Mouse (Mus musculus): ENCODE data around the gene Itga6. TPM values are rescaled to one million over a fixed set of nuclear protein-coding genes. Genes with fewer than 3 reads are reported as not detected.

The Itga6 gene
- polyA plus RNA-seq, 1 experiment, result 160 TPM

GRCm38 (mm10) chr2:71865935-71866334 lies 120.5 kb downstream of the Itga6 start:
- peak overlapping the region; percentile 88 for H3K27ac ChIP-seq (ENCODE audit: insufficient read depth, low read depth, low read length)
- H3K4me1 ChIP-seq (ENCODE audit: control insufficient read depth, insufficient read depth, low read length), result peaks cover 29% of the 10 kb centered on the region
- H3K4me3 ChIP-seq (ENCODE audit: insufficient read depth, low read length), result no peak overlapping the region
- TF ChIP-seq CTCF (IDR thresholded peaks at IDR 0.05; ENCODE audit: low read depth, low read length), result no peak
- TF ChIP-seq POLR2A (IDR thresholded peaks at IDR 0.05; ENCODE audit: borderline replicate concordance, low read depth, low read length), result no peak

- no peak overlapping the region for H3K4me3 ChIP-seq (ENCODE audit: insufficient read depth, low read length)
- no peak for TF ChIP-seq CTCF (IDR thresholded peaks at IDR 0.05; ENCODE audit: low read depth, low read length)
- no peak for TF ChIP-seq POLR2A (IDR thresholded peaks at IDR 0.05; ENCODE audit: borderline replicate concordance, low read depth, low read length)
- peak overlapping the region; percentile 88 for H3K27ac ChIP-seq (ENCODE audit: insufficient read depth, low read depth, low read length)
- H3K4me1 ChIP-seq (ENCODE audit: control insufficient read depth, insufficient read depth, low read length), result peaks cover 29% of the 10 kb centered on the region
Measured at GRCm38 (mm10) chr2:71866565-71866964, 121.1 kb downstream of the Itga6 start.

- H3K4me1 ChIP-seq (ENCODE audit: control insufficient read depth, insufficient read depth, low read length), result peaks cover 29% of the 10 kb centered on the region
- no peak overlapping the region for H3K4me3 ChIP-seq (ENCODE audit: insufficient read depth, low read length)
- H3K27ac ChIP-seq (ENCODE audit: insufficient read depth, low read depth, low read length), result peak overlapping the region; percentile 88
- TF ChIP-seq CTCF (IDR thresholded peaks at IDR 0.05; ENCODE audit: low read depth, low read length) (no peak), POLR2A (IDR thresholded peaks at IDR 0.05; ENCODE audit: borderline replicate concordance, low read depth, low read length) (no peak)
Measured at GRCm38 (mm10) chr2:71867019-71867418, 121.6 kb downstream of the Itga6 start.

GRCm38 (mm10) chr2:71867480-71867879 lies 122.1 kb downstream of the Itga6 start:
- TF ChIP-seq POLR2A (IDR thresholded peaks at IDR 0.05; ENCODE audit: borderline replicate concordance, low read depth, low read length) (no peak), CTCF (IDR thresholded peaks at IDR 0.05; ENCODE audit: low read depth, low read length) (no peak)
- no peak overlapping the region for H3K4me3 ChIP-seq (ENCODE audit: insufficient read depth, low read length)
- peaks cover 29% of the 10 kb centered on the region for H3K4me1 ChIP-seq (ENCODE audit: control insufficient read depth, insufficient read depth, low read length)
- peak overlapping the region; percentile 88 for H3K27ac ChIP-seq (ENCODE audit: insufficient read depth, low read depth, low read length)

- Histone ChIP-seq H3K4me1 (ENCODE audit: control insufficient read depth, insufficient read depth, low read length) (peaks cover 29% of the 10 kb centered on the region), H3K4me3 (ENCODE audit: insufficient read depth, low read length) (no peak overlapping the region)
Measured at GRCm38 (mm10) chr2:71868256-71868655, 122.8 kb downstream of the Itga6 start.

GRCm38 (mm10) chr2:71872141-71872540 lies 126.7 kb downstream of the Itga6 start:
- Histone ChIP-seq H3K4me1 (ENCODE audit: control insufficient read depth, insufficient read depth, low read length) (peaks cover 31% of the 10 kb centered on the region), H3K27ac (ENCODE audit: insufficient read depth, low read depth, low read length) (no peak overlapping the region), H3K4me3 (ENCODE audit: insufficient read depth, low read length) (peak overlapping the region; percentile 62)
- no peak for TF ChIP-seq POLR2A (IDR thresholded peaks at IDR 0.05; ENCODE audit: borderline replicate concordance, low read depth, low read length)
- no peak for TF ChIP-seq CTCF (IDR thresholded peaks at IDR 0.05; ENCODE audit: low read depth, low read length)

More at GRCm38 (mm10) chr2:71868256-71868655, 122.8 kb downstream of the Itga6 start:
- H3K27ac ChIP-seq (ENCODE audit: insufficient read depth, low read depth, low read length), result peak overlapping the region; percentile 6; the same call in 1 of the 2 replicates
- no peak for TF ChIP-seq POLR2A (IDR thresholded peaks at IDR 0.05; ENCODE audit: borderline replicate concordance, low read depth, low read length)
- no peak for TF ChIP-seq CTCF (IDR thresholded peaks at IDR 0.05; ENCODE audit: low read depth, low read length)

GRCm38 (mm10) chr2:71872801-71873443 lies 127.5 kb downstream of the Itga6 start, which contains the start of gene Pdk1:
TSS of gene Pdk1 (plus strand) at chr2:71873224.
- Histone ChIP-seq H3K4me1 (ENCODE audit: control insufficient read depth, insufficient read depth, low read length) (peaks cover 28% of the 10 kb centered on the region), H3K4me3 (ENCODE audit: insufficient read depth, low read length) (peak within 1 kb of the TSS; percentile 82), H3K27ac (ENCODE audit: insufficient read depth, low read depth, low read length) (peak within 1 kb of the TSS; percentile 81)
- no peak for TF ChIP-seq POLR2A (IDR thresholded peaks at IDR 0.05; ENCODE audit: borderline replicate concordance, low read depth, low read length)
- no peak for TF ChIP-seq CTCF (IDR thresholded peaks at IDR 0.05; ENCODE audit: low read depth, low read length)

GRCm38 (mm10) chr2:71873474-71874322 lies 128.3 kb downstream of the Itga6 start:
- peak overlapping the region; percentile 81 for H3K27ac ChIP-seq (ENCODE audit: insufficient read depth, low read depth, low read length)
- peak overlapping the region; percentile 82 for H3K4me3 ChIP-seq (ENCODE audit: insufficient read depth, low read length)
- TF ChIP-seq POLR2A (IDR thresholded peaks at IDR 0.05; ENCODE audit: borderline replicate concordance, low read depth, low read length), result no peak
- H3K4me1 ChIP-seq (ENCODE audit: control insufficient read depth, insufficient read depth, low read length), result peaks cover 21% of the 10 kb centered on the region

- H3K27ac ChIP-seq (ENCODE audit: insufficient read depth, low read depth, low read length), result peak overlapping the region; percentile 81; the same call in 1 of the 2 replicates
- TF ChIP-seq POLR2A (IDR thresholded peaks at IDR 0.05; ENCODE audit: borderline replicate concordance, low read depth, low read length) (no peak), CTCF (IDR thresholded peaks at IDR 0.05; ENCODE audit: low read depth, low read length) (no peak)
- peaks cover 19% of the 10 kb centered on the region for H3K4me1 ChIP-seq (ENCODE audit: control insufficient read depth, insufficient read depth, low read length)
- peak overlapping the region; percentile 82 for H3K4me3 ChIP-seq (ENCODE audit: insufficient read depth, low read length)
Measured at GRCm38 (mm10) chr2:71874422-71874821, 129.0 kb downstream of the Itga6 start.

- Histone ChIP-seq H3K4me1 (ENCODE audit: control insufficient read depth, insufficient read depth, low read length) (peaks cover 19% of the 10 kb centered on the region), H3K27ac (ENCODE audit: insufficient read depth, low read depth, low read length) (no peak overlapping the region), H3K4me3 (ENCODE audit: insufficient read depth, low read length) (peak overlapping the region; percentile 82)
- TF ChIP-seq POLR2A (IDR thresholded peaks at IDR 0.05; ENCODE audit: borderline replicate concordance, low read depth, low read length) (no peak), CTCF (IDR thresholded peaks at IDR 0.05; ENCODE audit: low read depth, low read length) (no peak)
Measured at GRCm38 (mm10) chr2:71874836-71875235, 129.4 kb downstream of the Itga6 start.
